Mouse (Mus musculus) hindbrain, embryonic 13.5 days (tissue): ENCODE measurements around the gene Nrxn3. TPM values are rescaled to one million over a fixed set of nuclear protein-coding genes. Genes with fewer than 3 reads are reported as not detected.
A peak's percentile ranks its signal among the peaks of the same experiment; 100 is the strongest.

ENCODE experiments used
- ATAC-seq: fragments of 200-750 bp; cut with Nextera tagmentation; 2 replicates; pipeline ENCODE4 v1.8.0; 2017; ENCODE audit warnings: moderate TSS enrichment; ENCODE audit not compliant: low FRiP score
- H3K27ac ChIP-seq: fragments of 300-500 bp; sonication (generic); 2 replicates; pipeline ENCODE4 v1.5.1; 2015; ENCODE audit warnings: inconsistent platforms, mild to moderate bottlenecking, moderate library complexity
- H3K27me3 ChIP-seq: fragments of 300-500 bp; sonication (generic); 2 replicates; pipeline ENCODE4 v1.6.1; 2015; ENCODE audit warnings: mild to moderate bottlenecking, inconsistent platforms
- H3K36me3 ChIP-seq: fragments of 300-500 bp; sonication (generic); 2 replicates; pipeline ENCODE4 v1.6.1; 2015; ENCODE audit warnings: mild to moderate bottlenecking, inconsistent platforms
- H3K4me1 ChIP-seq: fragments of 300-500 bp; sonication (generic); replicated peaks from 2 replicates; pipeline ENCODE4 v1.6.1; 2015; ENCODE audit warnings: inconsistent platforms
- H3K4me2 ChIP-seq: fragments of 300-500 bp; sonication (generic); 2 replicates; pipeline ENCODE4 v1.6.1; 2015; ENCODE audit warnings: inconsistent platforms, mild to moderate bottlenecking, moderate library complexity
- H3K4me3 ChIP-seq: fragments of 300-500 bp; sonication (generic); 2 replicates; pipeline ENCODE4 v1.5.1; 2015; ENCODE audit warnings: mild to moderate bottlenecking, inconsistent platforms
- H3K9ac ChIP-seq: fragments of 300-500 bp; sonication (generic); 2 replicates; pipeline ENCODE4 v1.6.1; 2015; ENCODE audit warnings: mild to moderate bottlenecking, inconsistent platforms
- H3K9me3 ChIP-seq: fragments of 300-500 bp; sonication (generic); 2 replicates; pipeline ENCODE4 v1.6.1; 2016; ENCODE audit warnings: inconsistent platforms
- WGBS: fragments of 180-500 bp; shearing (Covaris S2); methylation state at CpG from one replicate; pipeline ENCODE4 v1.1.7; 2015; 5-methylcytosine and 5-hydroxymethylcytosine counted together
- polyA plus RNA-seq: library from polyadenylated mRNA; unstranded; fragments of >200 nt; fragmentation: Nextera tagmentation; extraction: Ambion mirVana; gene quantifications from 2 replicates; pipeline ENCODE4 v1.2.1, GENCODE M21; 2015

Gene Nrxn3
- polyA plus RNA-seq, 1 experiment from 2014 or later = 92.1 TPM

GRCm38 (mm10) chr12:89831300-89831699 lies 1108.6 kb downstream of the Nrxn3 start:
- Histone ChIP-seq H3K36me3 (no peaks in the 10 kb centered on the region), H3K4me3 (no peak overlapping the region), H3K27me3 (no peaks in the 10 kb centered on the region), H3K4me1 (peaks cover 8% of the 10 kb centered on the region; the same call in 1 of the 2 replicates), H3K4me2 (no peak overlapping the region), H3K9ac (no peak overlapping the region), H3K9me3 (no peaks in the 10 kb centered on the region), H3K27ac (no peak overlapping the region)
- ATAC-seq = no peak
- 86% methylated on average over 6 of the region's 6 CpGs for WGBS

- Histone ChIP-seq H3K9ac (no peak overlapping the region), H3K27ac (no peak overlapping the region), H3K9me3 (no peaks in the 10 kb centered on the region), H3K36me3 (no peaks in the 10 kb centered on the region), H3K4me3 (no peak overlapping the region), H3K4me1 (no peaks in the 10 kb centered on the region), H3K4me2 (no peak overlapping the region), H3K27me3 (no peaks in the 10 kb centered on the region)
- ATAC-seq = no peak
- 70% methylated on average over 3 of the region's 3 CpGs for WGBS
Measured at GRCm38 (mm10) chr12:89836271-89836670, 1113.6 kb downstream of the Nrxn3 start.

DNA sequence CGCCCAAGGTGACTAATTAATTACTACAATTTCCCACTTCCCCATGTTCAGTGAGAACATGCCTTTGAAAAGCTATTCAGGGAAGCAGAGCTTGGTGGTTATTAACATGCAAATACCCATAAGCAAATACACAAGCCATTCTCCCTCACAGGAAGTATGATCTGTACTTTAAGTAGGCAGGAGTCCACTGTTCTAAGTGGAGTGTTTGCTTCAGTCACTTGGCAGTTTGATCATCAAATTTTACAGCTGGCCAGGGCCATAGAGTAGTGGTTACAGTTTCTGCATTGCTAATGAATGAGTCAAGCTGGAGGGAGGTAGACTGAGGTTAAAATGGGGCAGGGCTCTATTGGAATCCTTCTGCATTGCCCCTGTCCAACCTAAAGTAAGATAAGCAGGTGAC lies 1120.2 kb downstream of the Nrxn3 start:
- Histone ChIP-seq H3K4me3 (no peak overlapping the region), H3K36me3 (no peaks in the 10 kb centered on the region), H3K4me1 (peaks cover 9% of the 10 kb centered on the region), H3K27ac (no peak overlapping the region), H3K9me3 (no peaks in the 10 kb centered on the region), H3K27me3 (no peaks in the 10 kb centered on the region), H3K9ac (no peak overlapping the region), H3K4me2 (no peak overlapping the region)
- 98% methylated on average over 1 of the region's 1 CpGs for WGBS
- no peak for ATAC-seq

DNA sequence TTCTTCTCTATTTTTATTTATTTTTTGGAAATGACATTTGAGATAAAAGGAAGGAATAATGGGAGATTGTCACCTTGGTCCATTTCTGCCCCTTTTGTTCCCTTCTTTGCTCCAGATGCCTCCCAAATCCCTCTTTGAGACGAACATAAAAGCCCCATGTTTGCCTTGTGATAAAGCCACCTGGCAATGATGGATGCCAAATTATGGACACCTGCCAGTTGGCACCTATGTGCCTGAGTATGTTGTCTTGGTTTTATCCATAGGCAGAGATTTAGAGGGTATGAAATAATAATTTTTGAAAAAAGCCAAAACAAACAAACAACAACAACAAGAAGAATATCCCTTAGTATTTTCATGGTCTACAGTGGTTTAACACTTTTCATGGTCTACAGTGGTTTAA lies 1125.4 kb downstream of the Nrxn3 start:
- Histone ChIP-seq H3K4me1 (peaks cover 6% of the 10 kb centered on the region), H3K4me3 (no peak overlapping the region), H3K4me2 (no peak overlapping the region), H3K9ac (no peak overlapping the region), H3K9me3 (no peaks in the 10 kb centered on the region), H3K27ac (no peak overlapping the region), H3K27me3 (no peaks in the 10 kb centered on the region), H3K36me3 (no peaks in the 10 kb centered on the region)
- no peak for ATAC-seq
- 63% methylated on average over 1 of the region's 1 CpGs for WGBS

DNA sequence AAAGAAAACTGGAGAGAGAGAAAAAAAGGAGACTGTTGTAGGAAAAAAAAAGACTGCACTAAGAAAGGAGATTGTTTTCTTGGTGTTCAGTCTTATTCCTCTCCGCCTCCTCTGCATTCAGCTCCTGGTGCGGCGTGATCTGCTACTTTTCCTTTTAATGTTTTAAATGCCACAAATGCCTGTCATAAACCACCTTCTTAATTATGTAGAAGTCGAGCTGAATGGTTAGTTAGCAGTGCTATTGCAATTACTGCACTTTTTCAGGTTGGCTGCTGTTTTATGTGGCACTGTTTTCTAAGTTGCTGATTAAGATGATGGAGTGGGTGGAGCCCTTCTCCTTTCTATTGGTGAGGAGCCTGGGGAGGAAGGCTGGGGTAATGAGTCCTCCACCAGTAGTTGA lies 1131.7 kb downstream of the Nrxn3 start:
- WGBS = 39% methylated on average over 4 of the region's 4 CpGs
- H3K9ac ChIP-seq = no peak overlapping the region
- no peak for ATAC-seq
- H3K36me3 ChIP-seq = no peaks in the 10 kb centered on the region
- H3K27me3 ChIP-seq = no peaks in the 10 kb centered on the region
- no peak overlapping the region for H3K4me2 ChIP-seq
- H3K4me1 ChIP-seq = peaks cover 13% of the 10 kb centered on the region
- no peaks in the 10 kb centered on the region for H3K9me3 ChIP-seq
- peak overlapping the region; percentile 45; the same call in 1 of the 2 replicates for H3K27ac ChIP-seq
- no peak overlapping the region for H3K4me3 ChIP-seq

- no peak overlapping the region for H3K27ac ChIP-seq
- H3K9me3 ChIP-seq = no peaks in the 10 kb centered on the region
- no peak overlapping the region for H3K4me2 ChIP-seq
- no peaks in the 10 kb centered on the region for H3K27me3 ChIP-seq
- no peaks in the 10 kb centered on the region for H3K4me1 ChIP-seq
- H3K4me3 ChIP-seq = no peak overlapping the region
- H3K9ac ChIP-seq = no peak overlapping the region
- no peak for ATAC-seq
- H3K36me3 ChIP-seq = no peaks in the 10 kb centered on the region
Measured at GRCm38 (mm10) chr12:89867124-89867523, 1144.4 kb downstream of the Nrxn3 start.

DNA sequence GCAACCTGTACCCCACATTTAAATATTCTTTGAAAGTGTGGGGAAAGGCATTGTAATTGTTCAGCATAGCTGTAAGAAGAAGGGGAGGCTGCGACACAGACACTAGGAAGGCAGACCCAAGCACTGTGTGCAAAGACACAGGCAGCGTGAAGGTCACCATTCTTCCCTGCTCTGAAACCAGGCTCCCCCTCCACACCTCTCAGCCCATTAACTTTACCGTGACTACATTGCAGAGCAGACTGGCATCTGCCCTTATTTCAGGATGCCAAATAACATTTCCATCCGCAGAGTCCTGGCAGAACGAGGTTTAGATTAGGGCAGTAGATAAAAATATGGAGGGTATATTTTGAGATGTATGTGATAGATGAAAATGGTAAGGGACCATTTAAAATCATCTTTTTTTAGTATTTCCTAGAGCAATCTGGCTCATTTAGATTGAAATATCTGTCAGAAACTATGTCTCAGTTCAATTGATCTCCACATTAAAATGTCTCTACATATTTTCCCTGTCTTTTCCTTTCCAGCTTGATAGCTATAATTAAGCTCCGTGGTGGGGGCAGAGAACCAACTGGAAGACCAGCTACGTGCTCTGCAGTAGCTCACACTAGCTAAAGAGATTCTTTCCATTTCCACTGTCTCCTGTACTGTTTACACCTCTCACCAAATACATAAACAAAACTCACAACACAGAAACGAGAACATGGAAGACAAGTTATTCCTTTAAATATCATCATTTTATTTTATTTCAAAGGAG lies 1160.1 kb downstream of the Nrxn3 start:
- H3K27ac ChIP-seq = no peak overlapping the region
- H3K4me2 ChIP-seq = no peak overlapping the region
- H3K4me1 ChIP-seq = peaks cover 9% of the 10 kb centered on the region
- 38% methylated on average over 8 of the region's 8 CpGs for WGBS
- H3K36me3 ChIP-seq = no peaks in the 10 kb centered on the region
- no peak overlapping the region for H3K4me3 ChIP-seq
- H3K27me3 ChIP-seq = no peaks in the 10 kb centered on the region
- no peak overlapping the region for H3K9ac ChIP-seq
- no peaks in the 10 kb centered on the region for H3K9me3 ChIP-seq
- ATAC-seq = peak; percentile 43; the same call in 1 of the 2 replicates

- 85% methylated on average over 1 of the region's 1 CpGs for WGBS
- peaks cover 4% of the 10 kb centered on the region for H3K4me1 ChIP-seq
- no peak overlapping the region for H3K27ac ChIP-seq
- H3K27me3 ChIP-seq = no peaks in the 10 kb centered on the region
- no peak overlapping the region for H3K4me2 ChIP-seq
- H3K9ac ChIP-seq = no peak overlapping the region
- ATAC-seq = no peak
- no peaks in the 10 kb centered on the region for H3K36me3 ChIP-seq
- no peak overlapping the region for H3K4me3 ChIP-seq
- H3K9me3 ChIP-seq = no peaks in the 10 kb centered on the region
Measured at GRCm38 (mm10) chr12:89884576-89884975, 1161.9 kb downstream of the Nrxn3 start.

DNA sequence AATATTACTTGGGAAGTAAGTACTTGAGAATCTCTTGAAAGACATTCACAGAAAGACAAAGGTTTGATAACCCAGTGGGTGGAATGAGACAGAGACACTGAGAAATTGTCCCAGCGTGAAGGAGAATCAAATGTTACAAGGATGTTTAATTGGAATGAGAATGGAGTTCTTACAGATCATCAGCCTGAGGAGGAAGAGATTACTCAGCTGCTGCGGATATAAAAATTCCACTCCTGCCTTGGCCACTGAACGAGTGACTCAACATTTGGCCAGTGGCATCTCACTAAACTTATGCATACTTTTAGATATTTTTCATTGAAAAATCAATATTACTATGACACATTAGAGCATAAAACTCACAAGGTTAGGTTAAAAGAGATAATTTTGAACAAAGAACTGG lies 1166.0 kb downstream of the Nrxn3 start:
- no peaks in the 10 kb centered on the region for H3K9me3 ChIP-seq
- H3K36me3 ChIP-seq = no peaks in the 10 kb centered on the region
- H3K4me3 ChIP-seq = no peak overlapping the region
- no peaks in the 10 kb centered on the region for H3K27me3 ChIP-seq
- no peaks in the 10 kb centered on the region for H3K4me1 ChIP-seq
- H3K9ac ChIP-seq = no peak overlapping the region
- no peak for ATAC-seq
- no peak overlapping the region for H3K27ac ChIP-seq
- H3K4me2 ChIP-seq = no peak overlapping the region
- WGBS = 81% methylated on average over 3 of the region's 3 CpGs

GRCm38 (mm10) chr12:89896901-89897300 lies 1174.2 kb downstream of the Nrxn3 start:
- 26% methylated on average over 2 of the region's 2 CpGs for WGBS
- Histone ChIP-seq H3K27me3 (no peaks in the 10 kb centered on the region), H3K4me1 (no peaks in the 10 kb centered on the region), H3K4me2 (no peak overlapping the region), H3K4me3 (no peak overlapping the region), H3K36me3 (no peaks in the 10 kb centered on the region), H3K27ac (no peak overlapping the region), H3K9ac (no peak overlapping the region), H3K9me3 (no peaks in the 10 kb centered on the region)
- no peak for ATAC-seq

- H3K4me2 ChIP-seq = no peak overlapping the region
- no peak for ATAC-seq
- H3K27me3 ChIP-seq = no peaks in the 10 kb centered on the region
- H3K4me3 ChIP-seq = no peak overlapping the region
- 0 out of 2 replicates have a peak, but pooled peaks cover 8% of the 10 kb centered on the region for H3K4me1 ChIP-seq
- H3K9ac ChIP-seq = no peak overlapping the region
- no peak overlapping the region for H3K27ac ChIP-seq
- WGBS = 44% methylated on average over 3 of the region's 3 CpGs
- no peaks in the 10 kb centered on the region for H3K9me3 ChIP-seq
- no peaks in the 10 kb centered on the region for H3K36me3 ChIP-seq
Measured at GRCm38 (mm10) chr12:89909578-89909977, 1186.9 kb downstream of the Nrxn3 start.

- Histone ChIP-seq H3K9ac (no peak overlapping the region), H3K9me3 (no peaks in the 10 kb centered on the region), H3K4me2 (no peak overlapping the region), H3K4me1 (peaks cover 10% of the 10 kb centered on the region), H3K36me3 (no peaks in the 10 kb centered on the region), H3K4me3 (no peak overlapping the region), H3K27me3 (no peaks in the 10 kb centered on the region), H3K27ac (peak overlapping the region; percentile 84)
- 47% methylated on average over 8 of the region's 8 CpGs for WGBS
- ATAC-seq = peak; percentile 86
Measured at GRCm38 (mm10) chr12:89918138-89918829, 1195.6 kb downstream of the Nrxn3 start.

DNA sequence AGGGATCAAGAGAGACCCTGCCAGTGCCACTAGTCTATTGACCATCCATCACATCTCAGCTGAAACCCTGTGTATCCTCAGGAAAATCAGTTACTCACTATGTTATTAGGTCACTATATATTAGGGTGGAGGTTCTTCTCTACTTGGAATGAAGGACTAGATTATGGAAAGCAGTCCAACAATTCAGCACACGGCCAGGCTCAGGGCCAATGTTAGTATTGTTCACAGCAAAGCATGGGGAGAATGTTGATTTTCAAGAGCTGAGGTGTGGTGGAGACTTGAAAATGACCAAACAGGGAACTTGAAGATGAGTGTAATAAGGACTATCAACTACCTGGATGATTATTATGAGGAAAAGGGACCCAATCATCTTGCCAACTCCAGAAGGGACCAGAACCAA lies 1209.7 kb downstream of the Nrxn3 start:
- 84% methylated on average over 1 of the region's 1 CpGs for WGBS
- H3K4me2 ChIP-seq = no peak overlapping the region
- H3K36me3 ChIP-seq = no peaks in the 10 kb centered on the region
- H3K9ac ChIP-seq = no peak overlapping the region
- ATAC-seq = no peak
- H3K27me3 ChIP-seq = no peaks in the 10 kb centered on the region
- no peaks in the 10 kb centered on the region for H3K9me3 ChIP-seq
- no peak overlapping the region for H3K4me3 ChIP-seq
- no peaks in the 10 kb centered on the region for H3K4me1 ChIP-seq
- no peak overlapping the region for H3K27ac ChIP-seq
